Mouse (Mus musculus): ENCODE measurements around the gene 5430403G16Rik.
"Not testable (repeated sequence)": the region's sequence is repeated elsewhere in the genome, so short reads cannot be mapped to it uniquely, and the experiment has no call there.

The 5430403G16Rik gene

GRCm38 (mm10) chr5:109690537-109691201, at the start of gene 5430403G16Rik:
Gene 5430403G16Rik, minus strand, starts transcription at chr5:109691041.
- peak; percentile 74 for DNase-seq

GRCm38 (mm10) chr5:109717341-109717740, 26.5 kb upstream of the 5430403G16Rik start:
- DNase-seq: not testable (repeated sequence)

- not testable (repeated sequence) for DNase-seq
Observed at GRCm38 (mm10) chr5:109691205-109691965, 544 bp upstream of the 5430403G16Rik start.

GRCm38 (mm10) chr5:109682921-109683320, 7.9 kb downstream of the 5430403G16Rik start:
- no peak for DNase-seq
